Mouse (Mus musculus) kidney, embryonic 15.5 days (tissue): ENCODE measurements around the gene Ppfia3. TPM values are rescaled to one million over a fixed set of nuclear protein-coding genes. Genes with fewer than 3 reads are reported as not detected.
"Not testable (repeated sequence)": the region's sequence is repeated elsewhere in the genome, so short reads cannot be mapped to it uniquely, and the experiment has no call there.

Experiments
- ATAC-seq: fragments of 200-750 bp; cut with Nextera tagmentation; replicated peaks from 2 replicates; pipeline ENCODE4 v1.8.0; 2017; ENCODE audit warnings: moderate TSS enrichment; ENCODE audit not compliant: low FRiP score
- H3K27ac ChIP-seq: fragments of 300-500 bp; sonication (generic); 2 replicates; pipeline ENCODE4 v1.5.1; 2015; ENCODE audit warnings: mild to moderate bottlenecking, inconsistent platforms
- H3K27me3 ChIP-seq: fragments of 300-500 bp; sonication (generic); 2 replicates; pipeline ENCODE4 v1.6.1; 2015; ENCODE audit warnings: inconsistent platforms
- H3K36me3 ChIP-seq: fragments of 300-500 bp; sonication (generic); 2 replicates; pipeline ENCODE4 v1.6.1; 2015; ENCODE audit warnings: inconsistent platforms
- H3K4me1 ChIP-seq: fragments of 300-500 bp; sonication (generic); 2 replicates; pipeline ENCODE4 v1.6.1; 2015; ENCODE audit warnings: inconsistent platforms
- H3K4me2 ChIP-seq: fragments of 300-500 bp; sonication (generic); 2 replicates; pipeline ENCODE4 v1.6.1; 2015; ENCODE audit warnings: moderate library complexity, mild to moderate bottlenecking, inconsistent platforms
- H3K4me3 ChIP-seq: fragments of 300-500 bp; sonication (generic); replicated peaks from 2 replicates; pipeline ENCODE4 v1.5.1; 2015; ENCODE audit warnings: mild to moderate bottlenecking, inconsistent platforms
- H3K9ac ChIP-seq: fragments of 300-500 bp; sonication (generic); 2 replicates; pipeline ENCODE4 v1.6.1; 2015; ENCODE audit warnings: mild to moderate bottlenecking, inconsistent platforms
- H3K9me3 ChIP-seq: fragments of 300-500 bp; sonication (generic); replicated peaks from 2 replicates; pipeline ENCODE4 v1.6.1; 2016; ENCODE audit warnings: inconsistent platforms
- WGBS: fragments of 180-500 bp; shearing (Covaris S2); methylation state at CpG from one replicate; pipeline ENCODE4 v1.1.7; 2015; ENCODE audit warnings: mixed read lengths; 5-methylcytosine and 5-hydroxymethylcytosine counted together
- polyA plus RNA-seq: library from polyadenylated mRNA; unstranded; fragments of >200 nt; fragmentation: Nextera tagmentation; extraction: Ambion mirVana; gene quantifications from 2 replicates; pipeline ENCODE4 v1.2.1, GENCODE M21; 2015

The Ppfia3 gene
- polyA plus RNA-seq, 1 experiment from 2014 or later: 7.5 TPM

- peaks cover 67% of the 10 kb centered on the region for H3K27me3 ChIP-seq
These were observed 39.6 kb upstream of the Ppfia3 start for GRCm38 (mm10) chr7:45406157-45407156.

DNA sequence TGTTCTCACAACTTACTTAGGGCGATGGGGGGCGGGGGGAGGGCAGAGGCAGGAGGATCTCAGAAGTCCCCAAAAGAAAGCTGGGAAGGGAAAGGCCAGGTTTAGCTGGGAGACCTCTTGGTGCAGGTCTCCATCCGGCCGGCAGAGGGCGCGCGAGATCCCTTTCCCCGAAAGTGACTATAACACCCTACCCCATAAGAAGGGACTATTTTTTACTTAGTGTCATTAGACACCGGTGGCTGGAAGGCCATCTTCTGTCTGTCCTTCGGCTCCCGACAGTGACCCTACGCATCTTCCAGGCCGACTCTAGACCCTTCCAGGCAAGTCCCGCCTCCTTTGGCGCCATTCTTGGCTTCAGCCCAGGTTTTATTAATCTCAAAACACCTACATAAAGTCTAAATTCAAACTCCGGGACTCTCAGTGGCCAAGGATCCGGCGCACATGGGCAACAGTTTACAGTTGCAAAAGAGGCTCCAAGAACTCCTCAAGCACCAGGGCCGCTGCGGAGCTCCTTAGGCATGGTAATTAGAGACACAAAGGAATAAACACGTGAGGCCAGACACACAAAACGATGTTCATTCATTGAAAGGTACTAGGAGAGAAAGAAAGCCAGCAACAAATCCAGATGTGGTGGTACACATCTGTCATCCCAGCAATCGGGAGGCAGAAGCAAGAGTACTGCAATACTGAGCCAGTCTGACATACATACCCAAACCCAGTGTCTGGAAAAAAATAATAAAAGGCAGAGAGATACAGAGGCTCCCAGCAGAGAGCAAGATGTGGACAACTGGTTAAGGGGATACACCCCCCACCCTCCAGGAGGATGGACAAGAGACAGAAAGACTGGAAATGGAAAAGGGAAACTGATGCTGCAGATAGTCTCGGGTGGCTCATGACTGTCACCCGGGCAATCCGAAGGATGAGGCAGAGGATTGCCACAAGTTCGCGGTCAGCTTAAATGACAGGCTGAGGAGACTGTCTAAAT, 38.6 kb upstream of the Ppfia3 start, which contains the start of gene Kcna7:
Kcna7 (plus strand) TSS at position 563 of the 985 bp plus-strand sequence.
- H3K9ac ChIP-seq: no peak within 1 kb of the TSS
- no peaks in the 10 kb centered on the region for H3K9me3 ChIP-seq
- ATAC-seq: 0 out of 2 replicates have a peak, but pooled peaks have one; percentile 34
- peak within 1 kb of the TSS; percentile 45 for H3K4me3 ChIP-seq
- 11% methylated on average over 28 of the region's 28 CpGs for WGBS
- H3K27ac ChIP-seq: no peak within 1 kb of the TSS
- H3K27me3 ChIP-seq: peaks cover 56% of the 10 kb centered on the region
- no peaks in the 10 kb centered on the region for H3K36me3 ChIP-seq
- H3K4me2 ChIP-seq: peak within 1 kb of the TSS; percentile 82
- H3K4me1 ChIP-seq: peaks cover 19% of the 10 kb centered on the region

More at GRCm38 (mm10) chr7:45406157-45407156, 39.6 kb upstream of the Ppfia3 start:
- Histone ChIP-seq H3K9ac (no peak overlapping the region; the same call in 1 of the 2 replicates), H3K4me2 (peak overlapping the region; percentile 82), H3K36me3 (no peaks in the 10 kb centered on the region), H3K4me3 (peak overlapping the region; percentile 45), H3K9me3 (no peaks in the 10 kb centered on the region), H3K27ac (no peak overlapping the region), H3K4me1 (peaks cover 19% of the 10 kb centered on the region)
- no peak for ATAC-seq
- WGBS: 1% methylated on average over 111 of the region's 114 CpGs

GRCm38 (mm10) chr7:45403532-45404261, 36.9 kb upstream of the Ppfia3 start:
- no peaks in the 10 kb centered on the region for H3K36me3 ChIP-seq
- peaks cover 19% of the 10 kb centered on the region for H3K4me1 ChIP-seq
- H3K4me3 ChIP-seq: no peak overlapping the region
- H3K27ac ChIP-seq: no peak overlapping the region
- H3K9me3 ChIP-seq: no peaks in the 10 kb centered on the region
- no peak overlapping the region for H3K4me2 ChIP-seq
- H3K27me3 ChIP-seq: peaks cover 39% of the 10 kb centered on the region
- WGBS: 46% methylated on average over 6 of the region's 6 CpGs
- H3K9ac ChIP-seq: no peak overlapping the region
- no peak for ATAC-seq

- H3K36me3 ChIP-seq: no peaks in the 10 kb centered on the region
- no peak overlapping the region for H3K4me3 ChIP-seq
- H3K9me3 ChIP-seq: no peaks in the 10 kb centered on the region
- WGBS: 72% methylated on average over 10 of the region's 10 CpGs
- no peak overlapping the region for H3K4me2 ChIP-seq
- H3K27ac ChIP-seq: no peak overlapping the region
- no peak for ATAC-seq
- peaks cover 18% of the 10 kb centered on the region for H3K27me3 ChIP-seq
- H3K4me1 ChIP-seq: peaks cover 16% of the 10 kb centered on the region
- H3K9ac ChIP-seq: no peak overlapping the region
These were observed 34.8 kb upstream of the Ppfia3 start for GRCm38 (mm10) chr7:45401521-45402085.

GRCm38 (mm10) chr7:45396787-45397186, 30.0 kb upstream of the Ppfia3 start:
- no peak for ATAC-seq
- H3K4me3 ChIP-seq: no peak overlapping the region
- H3K27ac ChIP-seq: no peak overlapping the region
- no peak overlapping the region for H3K9ac ChIP-seq
- peaks cover 23% of the 10 kb centered on the region for H3K4me1 ChIP-seq
- H3K27me3 ChIP-seq: no peaks in the 10 kb centered on the region
- H3K36me3 ChIP-seq: peaks cover 27% of the 10 kb centered on the region
- H3K4me2 ChIP-seq: no peak overlapping the region
- 77% methylated on average over 2 of the region's 2 CpGs for WGBS
- H3K9me3 ChIP-seq: no peaks in the 10 kb centered on the region

- Histone ChIP-seq H3K36me3 (peaks cover 31% of the 10 kb centered on the region), H3K4me3 (peak overlapping the region; percentile 84), H3K4me2 (peak overlapping the region; percentile 73), H3K27ac (peak overlapping the region; percentile 99), H3K9ac (peak overlapping the region; percentile 50; the same call in 1 of the 2 replicates), H3K4me1 (peaks cover 23% of the 10 kb centered on the region)
- 0 out of 2 replicates have a peak, but pooled peaks have one; percentile 20 for ATAC-seq
- not testable (repeated sequence) for H3K9me3 ChIP-seq, H3K27me3 ChIP-seq
- 4% methylated on average over 3 of the region's 3 CpGs for WGBS
These were observed 29.5 kb upstream of the Ppfia3 start for GRCm38 (mm10) chr7:45396337-45396775.

DNA sequence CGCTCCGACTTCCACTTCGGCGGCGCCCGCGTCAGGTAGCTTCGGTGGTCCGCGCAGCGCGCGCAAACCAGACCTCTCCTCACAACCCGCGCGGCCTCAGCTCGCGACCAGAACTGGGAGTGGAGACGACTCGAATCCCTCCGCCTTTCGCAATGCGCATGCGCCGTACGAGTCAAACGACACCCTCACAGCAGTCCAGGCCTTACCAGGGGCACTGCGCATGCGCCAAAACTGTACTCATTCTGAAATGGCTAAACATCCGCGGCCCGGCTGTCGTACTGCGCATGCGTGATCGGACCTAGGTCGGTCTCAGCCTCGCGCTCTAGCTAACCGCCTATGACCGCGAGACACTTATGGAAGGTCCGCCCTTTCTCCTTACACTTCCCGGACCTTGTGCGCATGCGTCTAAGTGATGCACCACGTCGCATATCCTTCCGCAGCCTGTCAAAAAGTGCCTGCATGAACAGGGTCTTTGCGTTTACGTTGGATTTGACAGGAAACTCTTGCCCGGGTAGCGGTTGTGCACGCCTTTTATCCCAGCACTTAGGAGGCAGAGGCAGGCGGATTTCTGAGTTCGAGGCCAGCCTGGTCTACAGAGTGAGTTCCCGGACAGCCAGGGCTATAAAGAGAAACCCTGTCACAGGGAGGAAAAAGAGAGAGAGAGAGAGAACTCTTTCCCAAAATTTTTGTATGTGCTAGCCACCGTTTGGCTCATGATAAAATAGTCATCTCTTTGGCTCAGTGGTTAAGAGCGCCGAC, 28.9 kb upstream of the Ppfia3 start, which contains the start of gene Snrnp70:
Snrnp70 (minus strand) TSS at position 165 of the 759 bp plus-strand sequence.
- Histone ChIP-seq H3K27me3 (no peaks in the 10 kb centered on the region), H3K4me3 (peak within 1 kb of the TSS; percentile 84), H3K9ac (peak within 1 kb of the TSS; percentile 87), H3K4me2 (peak within 1 kb of the TSS; percentile 90), H3K9me3 (no peaks in the 10 kb centered on the region), H3K36me3 (peaks cover 37% of the 10 kb centered on the region), H3K27ac (peak within 1 kb of the TSS; percentile 99), H3K4me1 (peaks cover 23% of the 10 kb centered on the region)
- ATAC-seq: peak; percentile 98
- WGBS: under 1% methylated on average over 60 of the region's 60 CpGs

- Histone ChIP-seq H3K27ac (peak overlapping the region; percentile 99), H3K4me2 (peak overlapping the region; percentile 90), H3K36me3 (peaks cover 43% of the 10 kb centered on the region), H3K27me3 (no peaks in the 10 kb centered on the region), H3K4me1 (peaks cover 23% of the 10 kb centered on the region), H3K4me3 (peak overlapping the region; percentile 84), H3K9ac (peak overlapping the region; percentile 87), H3K9me3 (no peaks in the 10 kb centered on the region)
- ATAC-seq: peak; percentile 84
- under 1% methylated on average over 19 of the region's 20 CpGs for WGBS
These were observed 28.3 kb upstream of the Ppfia3 start for GRCm38 (mm10) chr7:45395129-45395541.

DNA sequence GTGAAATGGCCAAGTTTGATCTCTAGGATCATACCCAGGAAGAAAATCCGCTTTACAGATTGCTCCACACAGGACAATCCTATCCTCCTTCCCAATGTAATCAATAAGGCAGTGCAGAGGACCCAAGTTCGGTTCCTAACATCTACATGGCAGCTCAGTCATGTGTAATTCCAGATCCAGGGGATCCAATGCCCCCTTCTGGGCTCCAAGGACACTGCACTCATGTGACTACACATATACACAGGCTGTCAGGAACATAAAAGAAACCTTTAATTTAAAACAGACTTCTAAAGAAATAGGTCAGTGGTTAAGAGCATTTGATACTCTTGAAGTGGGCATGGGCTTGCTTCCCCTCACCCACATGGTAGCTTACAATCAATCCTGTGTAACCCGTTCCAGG, 19.3 kb upstream of the Ppfia3 start:
- 87% methylated on average over 3 of the region's 3 CpGs for WGBS
- no peak overlapping the region for H3K4me3 ChIP-seq
- ATAC-seq: no peak
- H3K27ac ChIP-seq: no peak overlapping the region
- H3K4me2 ChIP-seq: no peak overlapping the region
- no peaks in the 10 kb centered on the region for H3K9me3 ChIP-seq
- peaks cover 100% of the 10 kb centered on the region for H3K36me3 ChIP-seq
- no peaks in the 10 kb centered on the region for H3K27me3 ChIP-seq
- H3K9ac ChIP-seq: no peak overlapping the region
- H3K4me1 ChIP-seq: peaks cover 4% of the 10 kb centered on the region; the same call in 1 of the 2 replicates

DNA sequence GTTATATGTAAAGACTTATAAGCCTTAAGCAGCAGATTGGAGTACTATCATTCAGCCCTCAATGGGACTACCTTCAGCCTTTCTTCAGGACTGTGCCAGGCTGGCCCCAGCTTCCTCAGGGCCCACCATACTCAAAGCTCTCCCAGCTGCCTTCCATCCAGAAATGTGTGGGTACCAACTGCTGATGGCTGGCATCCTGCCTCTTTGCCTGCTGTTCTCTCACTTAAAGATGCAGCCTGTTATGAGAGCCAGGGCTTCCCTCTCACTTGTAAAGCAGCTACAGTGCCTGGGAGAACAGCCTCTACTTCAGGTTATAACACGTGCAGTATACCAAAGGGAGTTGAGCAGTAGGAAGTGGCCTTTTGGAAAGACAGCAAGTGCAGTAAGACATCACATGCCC, 9.2 kb upstream of the Ppfia3 start:
- Histone ChIP-seq H3K27ac (no peak overlapping the region), H3K9ac (no peak overlapping the region), H3K4me2 (no peak overlapping the region), H3K27me3 (no peaks in the 10 kb centered on the region), H3K4me3 (no peak overlapping the region), H3K9me3 (no peaks in the 10 kb centered on the region), H3K4me1 (peaks cover 7% of the 10 kb centered on the region; the same call in 1 of the 2 replicates), H3K36me3 (peaks cover 87% of the 10 kb centered on the region)
- WGBS: 88% methylated on average over 1 of the region's 1 CpGs
- no peak for ATAC-seq
